In genomic region chr17:49403151-49403550, GRCm38 (mm10) we compare ENCODE assay signal across 18 mouse cellular contexts. TPM values are rescaled to one million over a fixed set of nuclear protein-coding genes. Genes with fewer than 3 reads are reported as not detected.
DNase-seq lines count a peak whose midpoint lies in the region; ATAC-seq and TF ChIP-seq lines count a peak whose summit lies in the region.
"Had no signal": no experiment of that assay in that cellular context is flagged by ENCODE, and none has a peak within 500 bp of the region (broad histone marks: within the 10 kb centered on the region; RNA-seq: fewer than 3 reads in every experiment).

No protein-coding gene starts in this region.

- H3K4me2 ChIP-seq in midbrain, embryonic 14.5 days (ENCODE audit: low read length), result no peak overlapping the region
- H3K4me2 ChIP-seq: forebrain, embryonic 15.5 days; hindbrain, embryonic 13.5 days; liver, embryonic 11.5 days; lung, embryonic 15.5 days had no signal

- no peaks in the 10 kb centered on the region for H3K36me3 ChIP-seq in midbrain, embryonic 14.5 days (ENCODE audit: control insufficient read depth, insufficient read depth, low read length)
- H3K36me3 ChIP-seq: forebrain, embryonic 15.5 days; hindbrain, embryonic 13.5 days; lung, embryonic 15.5 days had no signal

- DNase-seq in CD4-positive helper T cell, adult 2 months (ENCODE audit: low read depth, low spot score), result peak; percentile 55
- peak; percentile 45 for DNase-seq in thymus, postnatal 25 days
- no peak for DNase-seq in ovary, postnatal 10 days (ENCODE audit: low spot score)
- DNase-seq in midbrain, embryonic 14.5 days, result no peak
- no peak for DNase-seq in left cerebral cortex, adult 2 months (ENCODE audit: extremely low spot score in 1 of 2, low spot score in 2 of 2)
- DNase-seq: adrenal gland, postnatal 10 days; cerebellum, adult 2 months; embryo, embryonic 11 days; heart, adult 18-20 months; kidney, postnatal 10 days; left cerebral cortex, postnatal 4 days had no signal

- H3K27me3 ChIP-seq in midbrain, embryonic 14.5 days (ENCODE audit: control insufficient read depth, insufficient read depth, low read length), result no peaks in the 10 kb centered on the region
- H3K27me3 ChIP-seq: forebrain, embryonic 15.5 days; lung, embryonic 15.5 days had no signal

- 0 out of 2 replicates have a peak, but pooled peaks cover 3% of the 10 kb centered on the region for H3K4me1 ChIP-seq in midbrain, embryonic 14.5 days (ENCODE audit: control insufficient read depth, insufficient read depth, low read length)
- H3K4me1 ChIP-seq: forebrain, embryonic 15.5 days; hindbrain, embryonic 13.5 days; lung, embryonic 15.5 days had no signal

- 85% methylated on average over 6 of the region's 6 CpGs for WGBS in midbrain, embryonic 14.5 days

- H3K9ac ChIP-seq in midbrain, embryonic 14.5 days (replicated peaks; ENCODE audit: low read length), result no peak overlapping the region
- H3K9ac ChIP-seq: forebrain, embryonic 15.5 days; hindbrain, embryonic 13.5 days; lung, embryonic 15.5 days had no signal

- H3K4me3 ChIP-seq in midbrain, embryonic 14.5 days (replicated peaks; ENCODE audit: low read depth, low read length), result no peak overlapping the region
- no peak overlapping the region for H3K4me3 ChIP-seq in left cerebral cortex, adult 2 months
- H3K4me3 ChIP-seq: forebrain, embryonic 15.5 days; hindbrain, embryonic 13.5 days; lung, embryonic 15.5 days had no signal

- TF ChIP-seq CTCF in left cerebral cortex, adult 2 months (IDR thresholded peaks at IDR 0.05), result no peak

- no peaks in the 10 kb centered on the region for H3K9me3 ChIP-seq in midbrain, embryonic 14.5 days (ENCODE audit: control insufficient read depth, low read length)
- H3K9me3 ChIP-seq: forebrain, embryonic 15.5 days; hindbrain, embryonic 13.5 days; lung, embryonic 15.5 days had no signal

- ATAC-seq in activated CD4-positive, CD25-positive, alpha-beta regulatory T cell, adult 4 months, result peak; percentile 88
- 0 out of 2 replicates have a peak, but pooled peaks have one; percentile 52 for ATAC-seq in monocyte, adult 5-6 weeks (replicated peaks; ENCODE audit: insufficient number of reproducible peaks, low FRiP score, low TSS enrichment, poor library complexity, severe bottlenecking)
- ATAC-seq in midbrain, embryonic 14.5 days (ENCODE audit: low FRiP score, low TSS enrichment), result no peak
- ATAC-seq: forebrain, embryonic 15.5 days; intestine, postnatal 0 days had no signal

- intact Hi-C loops in left cerebral cortex, adult 2 months (cut with DNase I), result loop anchor here (5.0 to 10.0 kb wide), 5 partner anchors 211 to 936 kb away; no protein-coding TSS in a partner anchor

- H3K27ac ChIP-seq in midbrain, embryonic 14.5 days (replicated peaks; ENCODE audit: low read depth, low read length), result no peak overlapping the region
- H3K27ac ChIP-seq in left cerebral cortex, adult 2 months, result no peak overlapping the region
- H3K27ac ChIP-seq: forebrain, embryonic 15.5 days; hindbrain, embryonic 13.5 days; lung, embryonic 15.5 days had no signal

RNA-seq across cellular contexts. Expression of gene Mocs1, which starts 25.0 kb away (rescaled TPM):
- 10 to 100 TPM in 1 of 2 experiments, 1 to 10 TPM in 1; 7.6 to 10.0 TPM for polyA plus RNA-seq in activated CD4-positive, CD25-positive, alpha-beta regulatory T cell, adult 4 months (2017; shearing (Covaris generic))
- 15.6 to 19.8 TPM (median 19.3 TPM) in 3 replicates for total RNA-seq in monocyte, adult 5-6 weeks (2017)
- 3.8 and 4.0 TPM in 2 replicates for polyA plus RNA-seq in midbrain, embryonic 14.5 days (2014; fragmentation: Nextera tagmentation; extraction: Ambion mirVana)
- 10 to 100 TPM; 13.9 to 15.6 TPM for total RNA-seq in left cerebral cortex, adult 2 months (2021)

Comparison
In these comparisons a context has a peak if more than half of its experiments do, and no peak if none do; other contexts are left out.
1. DNase-seq: peak in CD4-positive helper T cell, adult 2 months (single experiment) and thymus, postnatal 25 days (single experiment); none in ovary, postnatal 10 days (single experiment), midbrain, embryonic 14.5 days (single experiment) and left cerebral cortex, adult 2 months (0 of 2).